Mouse (Mus musculus) stomach, postnatal 0 days (tissue): ENCODE results near the gene Slfnl1.

Source experiments
- CTCF ChIP-seq: IDR thresholded peaks from 2 replicates; pipeline ENCODE4 v1.5.1; 2016; ENCODE audit warnings: antibody characterized with exemption, low read depth, mild to moderate bottlenecking, moderate library complexity
- EP300 ChIP-seq: optimal IDR thresholded peaks from 2 replicates; pipeline ENCODE3; 2016; ENCODE audit warnings: antibody characterized with exemption

- no peak for TF ChIP-seq CTCF
- no peak for TF ChIP-seq EP300
Measured at GRCm38 (mm10) chr4:120569025-120569424, 37.0 kb downstream of the Slfnl1 start.
